Mouse (Mus musculus) cerebral cortex, adult 2 months (tissue): ENCODE results near the gene Slc7a14.

ENCODE experiments used
- WGBS: fragments of 180-500 bp; shearing (Covaris S2); methylation state at CpG from one replicate; pipeline ENCODE4 v1.1.7; 2018; 5-methylcytosine and 5-hydroxymethylcytosine counted together

The Slc7a14 gene

DNA sequence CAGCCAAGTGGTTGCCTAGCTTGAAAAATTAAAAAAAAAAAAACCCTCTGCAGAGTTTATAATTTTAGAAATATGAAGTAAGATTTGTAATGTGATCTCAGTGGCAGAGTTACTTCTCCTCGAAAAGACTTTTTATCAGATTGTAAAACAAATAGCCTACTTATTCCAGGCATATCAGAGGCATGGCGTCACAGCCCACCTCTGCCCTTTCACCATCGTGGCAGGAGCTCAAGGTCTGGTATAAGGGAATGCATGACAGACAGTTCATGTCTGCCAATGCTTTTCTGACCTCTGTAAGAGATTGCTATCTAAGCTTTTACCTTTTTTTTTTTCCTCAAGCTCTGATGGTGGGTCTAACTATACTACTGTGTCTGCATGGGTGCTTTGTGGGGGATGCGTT, 102.1 kb downstream of the Slc7a14 start:
- 47% methylated on average over 4 of the region's 4 CpGs for WGBS

DNA sequence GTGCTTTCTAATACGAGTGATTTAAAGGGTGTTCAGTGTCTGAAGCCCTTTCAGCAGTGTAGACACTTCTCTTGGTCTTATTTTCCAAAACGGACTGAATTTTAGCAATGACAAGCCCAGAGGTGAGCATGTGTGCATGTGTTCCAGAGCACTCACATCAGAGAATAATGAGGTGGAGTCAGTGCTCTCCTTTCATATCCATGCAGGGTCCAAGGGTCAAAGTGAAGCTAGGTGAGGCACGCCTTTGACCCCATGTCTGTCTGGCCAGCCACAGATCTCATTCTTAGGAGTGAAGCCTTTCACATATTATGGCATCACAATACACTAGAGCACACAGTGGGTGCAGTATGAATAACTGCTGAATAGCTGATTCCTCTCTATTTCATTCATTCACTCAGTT, 105.0 kb downstream of the Slc7a14 start:
- 89% methylated on average over 3 of the region's 3 CpGs for WGBS

DNA sequence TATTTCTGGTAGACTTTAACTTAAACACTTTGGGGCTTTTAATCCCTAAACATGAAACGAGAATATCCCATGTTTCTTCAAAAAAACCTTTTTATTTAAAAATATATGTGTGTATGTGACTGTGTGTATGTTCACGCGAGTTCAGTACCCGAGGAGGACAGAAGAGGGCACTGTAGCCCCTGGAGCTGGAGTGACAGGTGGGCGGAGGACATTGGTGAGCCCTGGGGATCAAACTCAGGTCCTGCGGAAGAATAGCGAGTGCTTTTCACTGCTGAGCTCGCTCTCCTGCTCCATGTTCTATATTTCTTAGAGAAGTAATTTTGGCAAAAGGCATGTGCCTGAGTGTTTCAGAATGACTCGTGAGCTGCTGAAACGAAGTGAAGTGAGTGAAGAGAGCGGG, 106.2 kb downstream of the Slc7a14 start:
- 90% methylated on average over 11 of the region's 11 CpGs for WGBS

DNA sequence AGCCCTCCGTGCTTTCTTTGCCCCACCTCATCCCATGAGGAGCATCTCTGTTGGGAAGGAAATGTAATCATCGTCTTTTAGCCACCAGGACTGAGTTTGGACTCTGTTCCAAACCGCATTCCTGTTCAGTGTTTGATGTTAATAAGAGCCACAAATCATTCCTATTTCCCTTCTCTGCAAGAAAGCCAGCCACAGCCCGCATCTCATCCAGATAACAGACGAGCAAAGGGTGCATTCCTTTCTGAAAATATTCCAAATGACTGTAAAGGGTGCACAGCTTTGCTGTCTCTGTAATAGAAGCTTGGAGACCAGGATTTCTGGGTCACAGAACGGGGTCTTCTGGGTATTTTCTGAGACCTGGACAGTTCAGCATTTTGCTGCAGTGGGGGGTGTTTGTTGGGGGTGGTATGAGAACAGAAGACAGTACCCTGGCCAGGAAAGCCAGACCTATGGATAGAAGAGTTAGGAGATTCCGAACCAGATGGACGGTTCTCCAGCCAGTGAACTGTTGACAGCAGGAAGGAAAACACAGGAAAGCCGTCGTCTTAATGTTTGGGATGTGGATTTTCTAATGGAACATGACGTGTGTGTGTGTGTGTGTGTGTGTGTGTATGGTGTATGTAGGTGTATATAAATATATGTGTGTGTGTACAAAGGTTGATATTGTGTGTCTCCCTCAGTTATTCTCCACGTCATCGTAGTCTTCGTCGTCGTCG, 110.9 kb downstream of the Slc7a14 start:
- WGBS: 84% methylated on average over 17 of the region's 17 CpGs

DNA sequence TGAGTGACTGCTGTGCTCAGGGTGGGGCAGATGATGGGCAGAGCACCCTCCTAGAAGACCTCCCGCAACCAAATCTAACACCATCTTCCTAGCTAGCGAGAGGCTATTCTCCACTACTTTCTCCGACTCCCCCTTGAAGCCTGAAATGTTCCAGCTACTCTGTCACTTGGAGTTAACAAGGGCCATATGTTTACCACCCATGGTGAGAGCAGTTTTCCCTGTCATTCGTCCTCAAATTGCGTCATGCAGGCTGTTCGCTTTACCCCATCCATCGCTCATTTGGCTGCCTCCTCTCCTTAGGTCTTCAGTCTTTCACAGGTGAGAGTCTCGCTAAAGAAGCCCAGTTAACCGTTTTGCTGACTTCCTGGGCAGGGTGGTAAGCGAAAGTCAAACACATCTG, 118.8 kb downstream of the Slc7a14 start:
- WGBS: 60% methylated on average over 10 of the region's 10 CpGs

DNA sequence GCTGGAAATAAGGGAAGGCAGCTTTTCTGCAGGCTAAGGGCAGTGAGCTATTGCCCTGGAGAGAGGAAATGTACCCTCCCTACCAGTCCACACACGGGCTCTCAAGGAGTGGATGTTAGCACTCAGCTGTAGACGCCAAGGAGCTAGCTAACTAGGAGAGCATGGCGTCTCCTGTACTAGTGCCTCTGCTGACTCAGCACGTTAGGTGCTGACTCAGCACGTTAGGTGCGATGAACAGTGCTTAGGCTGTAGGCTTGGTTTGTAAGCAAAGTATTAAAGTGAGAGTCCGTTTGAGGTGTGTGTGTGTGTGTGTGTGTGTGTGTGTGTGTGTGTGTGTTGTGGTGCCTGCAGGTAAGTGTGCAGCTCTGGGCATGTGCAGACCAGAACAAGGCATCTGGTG, 119.8 kb downstream of the Slc7a14 start:
- 88% methylated on average over 7 of the region's 7 CpGs for WGBS

DNA sequence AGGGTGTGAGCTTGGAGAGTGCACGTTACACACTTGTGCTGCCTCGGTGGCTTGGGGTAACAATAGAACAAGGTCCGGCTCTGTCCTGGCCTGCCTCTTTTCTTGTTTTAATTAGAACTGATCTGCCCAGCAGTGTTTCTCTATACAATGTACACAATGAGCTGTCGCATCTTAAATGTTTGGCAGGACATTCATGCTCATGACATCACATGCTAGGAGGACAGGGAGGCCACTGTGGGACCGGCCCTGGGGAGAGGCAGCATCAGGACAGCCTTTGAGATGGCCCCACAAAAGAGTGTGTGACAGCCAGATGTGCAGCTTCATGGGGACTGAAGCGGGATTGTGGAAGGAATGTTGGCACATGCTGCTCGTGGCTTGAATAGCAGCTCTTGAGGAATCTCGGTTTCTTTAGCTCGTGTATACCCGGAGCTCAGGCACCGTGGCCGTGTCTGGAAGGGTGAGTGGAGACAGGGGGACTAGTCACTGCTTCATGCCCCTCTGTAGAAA, 143.8 kb downstream of the Slc7a14 start:
- 54% methylated on average over 12 of the region's 12 CpGs for WGBS

DNA sequence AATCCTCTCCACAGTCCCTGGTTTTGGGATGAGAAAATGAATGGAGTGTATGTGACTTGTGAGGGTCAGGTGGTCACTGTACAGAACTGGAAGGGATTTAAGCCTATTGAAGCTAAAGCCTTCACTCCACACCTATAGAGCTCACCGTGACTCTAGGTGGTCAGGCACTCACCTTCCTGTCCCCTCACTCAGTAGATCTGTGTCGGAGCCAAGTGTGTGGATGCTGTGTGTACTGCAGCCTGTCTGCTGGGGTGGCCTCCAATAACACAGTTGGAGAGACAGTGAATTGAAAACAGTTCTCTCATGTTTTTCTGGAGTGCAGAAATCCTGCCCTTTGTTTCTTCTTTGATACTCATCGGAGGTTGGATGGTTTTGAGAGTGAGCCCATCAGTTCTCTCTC, 144.4 kb downstream of the Slc7a14 start:
- WGBS: 45% methylated on average over 3 of the region's 3 CpGs

DNA sequence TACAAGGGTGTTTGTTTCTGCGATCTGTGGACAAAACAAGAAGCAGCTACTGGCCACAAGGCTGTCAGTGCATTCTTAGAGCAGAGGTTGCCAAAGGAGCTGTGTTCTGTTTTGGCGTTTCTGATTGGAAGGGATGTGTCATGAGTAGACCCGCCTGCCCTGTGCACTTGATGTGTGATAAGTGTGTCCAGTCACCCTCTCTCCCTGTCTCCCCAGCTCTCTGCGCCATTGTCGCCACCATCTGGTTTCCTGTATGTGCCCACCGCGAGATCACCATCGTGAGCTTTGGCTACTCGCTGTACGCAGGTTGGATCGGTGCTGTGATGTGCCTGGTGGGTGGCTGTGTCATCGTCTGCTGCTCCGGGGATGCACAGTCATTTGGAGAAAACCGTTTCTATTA, 147.3 kb downstream of the Slc7a14 start:
- 82% methylated on average over 14 of the region's 14 CpGs for WGBS

DNA sequence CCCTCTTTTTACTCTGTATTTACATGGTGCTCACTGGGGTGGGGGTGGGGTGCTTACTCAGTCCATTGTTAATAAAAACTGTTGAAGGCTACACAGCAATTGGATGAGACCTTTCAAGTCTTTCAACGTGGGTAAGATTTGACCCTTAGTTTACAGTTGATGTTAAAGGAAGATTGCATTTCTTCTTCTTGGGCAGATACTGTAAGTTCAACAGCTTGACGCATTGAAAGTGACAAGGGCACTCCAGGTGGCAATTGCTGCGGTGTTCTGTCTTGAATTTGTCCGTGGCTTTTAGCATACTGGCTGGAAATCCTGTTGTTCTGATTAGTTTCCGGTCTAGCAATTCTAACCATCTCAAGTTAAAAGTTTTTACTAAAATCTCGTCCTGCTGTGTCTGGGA, 148.8 kb downstream of the Slc7a14 start:
- 59% methylated on average over 6 of the region's 6 CpGs for WGBS

DNA sequence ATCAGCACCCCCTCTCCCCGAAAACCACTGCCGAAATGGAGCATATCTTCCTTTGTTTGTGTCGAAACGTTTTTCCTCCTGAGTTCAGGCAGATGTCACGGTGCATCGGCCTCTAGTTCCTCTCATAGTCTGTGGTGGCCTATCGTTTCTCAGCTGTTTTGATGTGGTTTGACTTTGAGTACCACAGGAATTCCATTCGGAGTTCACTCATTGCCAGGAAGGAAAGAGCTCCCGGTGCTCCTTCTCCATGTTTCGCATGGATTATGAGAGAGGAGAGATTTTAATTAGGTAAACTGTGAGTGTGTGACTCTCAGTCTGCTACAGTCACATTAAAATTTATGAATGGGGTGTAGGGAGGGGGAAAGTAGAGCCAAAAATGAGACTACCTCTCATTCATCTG, 150.1 kb downstream of the Slc7a14 start:
- WGBS: 65% methylated on average over 10 of the region's 10 CpGs

DNA sequence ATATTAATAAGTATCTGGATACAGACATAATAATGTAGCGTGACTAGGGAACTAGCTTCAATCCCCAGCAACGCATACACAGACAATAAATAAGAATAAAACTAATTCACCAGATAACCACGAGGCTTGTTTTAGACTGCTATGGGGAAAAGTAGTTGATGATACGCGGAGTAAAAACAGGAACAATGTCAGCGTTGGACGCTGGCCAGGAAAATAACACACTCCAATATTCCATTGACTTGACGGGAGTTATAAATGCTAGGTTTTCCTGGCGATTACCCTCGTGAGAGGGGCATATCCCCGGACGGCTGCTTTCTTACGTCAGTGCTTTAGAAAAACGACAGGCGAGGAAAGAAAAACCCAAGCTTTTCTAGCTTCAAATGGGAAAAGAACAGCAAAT, 152.4 kb downstream of the Slc7a14 start:
- WGBS: 71% methylated on average over 15 of the region's 15 CpGs

DNA sequence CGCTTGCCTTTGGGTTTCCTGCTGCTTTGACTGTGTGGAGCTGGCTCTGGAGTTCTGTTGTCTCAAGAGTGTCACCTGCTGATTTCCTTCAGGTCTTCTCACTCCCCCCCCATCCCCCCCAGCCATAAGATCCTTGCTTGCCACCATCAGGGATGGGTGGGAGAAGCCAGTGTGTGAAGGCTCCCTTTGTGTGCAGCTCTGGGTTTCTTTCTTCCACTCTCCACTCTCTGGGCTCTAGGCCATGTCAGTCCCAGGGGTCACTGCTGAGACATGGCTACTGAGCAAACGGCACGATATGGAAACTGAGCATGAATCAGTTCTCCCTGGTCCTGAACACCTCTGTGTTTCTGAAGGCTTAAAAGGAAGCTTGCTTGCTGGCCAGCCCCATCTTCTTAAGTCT, 154.1 kb downstream of the Slc7a14 start:
- 64% methylated on average over 3 of the region's 3 CpGs for WGBS
